Mouse (Mus musculus) layer of hippocampus, adult 2 months (tissue): ENCODE results near the gene Sec31b. TPM values are rescaled to one million over a fixed set of nuclear protein-coding genes. Genes with fewer than 3 reads are reported as not detected.

Experiments
- DNase-seq, 2 experiments: peaks; one replicate each; pipeline ENCODE4 v3.0.0; 2022; ENCODE audit warnings: low spot score in 2 of 2
- H3K27ac ChIP-seq: fragments of 200-600 bp; 2 replicates; pipeline ENCODE4 v1.8.1; 2022
- H3K4me3 ChIP-seq: fragments of 200-600 bp; 2 replicates; pipeline ENCODE4 v1.8.1; 2022; ENCODE audit warnings: mild to moderate bottlenecking
- CTCF ChIP-seq: fragments of 200-600 bp; conservative IDR thresholded peaks from 2 replicates; pipeline ENCODE4 v1.8.1; 2022; ENCODE audit warnings: antibody characterized with exemption, mild to moderate bottlenecking, moderate library complexity
- total RNA-seq, 2 experiments: library from RNA; stranded (reverse); gene quantifications; 2 replicates each; pipeline ENCODE4 v1.2.3; 2021

Gene Sec31b
- total RNA-seq, 2 experiments from 2014 or later: 0.12 to 0.67 TPM

DNA sequence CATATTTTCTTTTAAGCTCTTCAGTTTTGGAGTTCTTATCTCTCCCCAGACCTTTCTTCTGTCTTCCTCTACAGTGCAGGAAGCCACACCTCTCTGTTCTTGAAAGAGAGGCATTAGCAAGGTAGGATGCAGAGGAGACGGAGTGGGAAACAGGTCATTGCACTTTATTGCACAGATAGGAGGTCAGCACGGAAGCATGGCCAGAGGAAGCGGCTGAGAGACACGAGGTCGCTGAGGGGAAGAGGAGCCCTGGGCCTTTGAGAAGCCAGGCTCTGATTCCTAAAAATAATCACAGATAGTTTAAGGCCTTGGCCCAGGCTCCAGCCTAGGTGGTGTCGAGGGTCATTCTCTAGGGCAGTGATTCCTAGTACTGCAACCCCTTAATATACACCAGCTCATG is 29.9 kb downstream of the Sec31b start:
- TF ChIP-seq CTCF: no peak

DNA sequence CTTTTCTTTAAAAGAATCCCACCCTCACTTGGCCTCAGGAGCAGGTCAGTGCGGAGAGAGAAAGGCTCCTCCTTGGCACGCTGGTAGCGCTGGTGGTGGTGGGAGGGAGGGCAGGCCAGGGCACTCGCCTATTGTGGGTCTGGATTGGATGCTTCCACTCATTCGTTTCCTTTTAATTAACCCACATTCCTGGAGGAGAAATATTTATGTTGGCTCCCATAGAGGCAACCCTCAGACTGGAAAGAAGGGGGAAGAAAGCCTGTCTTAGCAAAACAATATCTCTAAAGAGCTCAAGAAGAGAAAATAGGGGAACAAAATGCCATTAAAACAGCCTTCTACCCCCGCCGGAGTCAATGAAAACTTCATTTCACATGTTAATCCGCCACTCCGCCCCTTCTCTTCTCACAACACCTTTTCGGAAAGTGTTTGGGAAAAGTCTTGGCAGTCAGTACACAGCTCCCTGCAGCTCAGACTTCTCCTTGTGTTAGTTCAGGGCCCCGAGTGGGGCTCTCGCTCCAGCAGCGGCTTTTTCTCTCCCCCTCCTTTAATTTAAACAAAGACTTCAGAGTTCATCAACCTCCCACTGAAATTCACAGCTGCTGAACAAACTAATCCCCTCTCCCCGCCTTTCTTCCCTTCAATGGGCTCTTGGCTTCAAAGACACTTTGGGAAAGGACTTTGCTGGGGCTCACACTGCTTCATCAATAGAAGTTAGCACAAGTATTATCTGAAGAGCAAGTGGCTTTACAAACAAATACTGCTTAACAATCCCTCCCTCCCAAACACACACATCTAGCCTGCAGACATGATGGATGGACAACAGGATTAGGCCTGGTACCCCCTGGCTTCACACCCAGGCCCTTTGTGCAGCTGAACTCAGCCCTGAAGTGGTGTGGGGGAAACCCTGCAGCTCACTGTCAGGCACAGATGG is 30.9 kb downstream of the Sec31b start:
- H3K27ac ChIP-seq: no peak overlapping the region
- peak; percentile 10; the same call in 1 of the 2 replicates for TF ChIP-seq CTCF
- no peak overlapping the region for H3K4me3 ChIP-seq
- DNase-seq: no peak

More for the DNA sequence above, 29.9 kb downstream of the Sec31b start:
- no peak for DNase-seq
- no peak overlapping the region for H3K27ac ChIP-seq
- no peak overlapping the region for H3K4me3 ChIP-seq

DNA sequence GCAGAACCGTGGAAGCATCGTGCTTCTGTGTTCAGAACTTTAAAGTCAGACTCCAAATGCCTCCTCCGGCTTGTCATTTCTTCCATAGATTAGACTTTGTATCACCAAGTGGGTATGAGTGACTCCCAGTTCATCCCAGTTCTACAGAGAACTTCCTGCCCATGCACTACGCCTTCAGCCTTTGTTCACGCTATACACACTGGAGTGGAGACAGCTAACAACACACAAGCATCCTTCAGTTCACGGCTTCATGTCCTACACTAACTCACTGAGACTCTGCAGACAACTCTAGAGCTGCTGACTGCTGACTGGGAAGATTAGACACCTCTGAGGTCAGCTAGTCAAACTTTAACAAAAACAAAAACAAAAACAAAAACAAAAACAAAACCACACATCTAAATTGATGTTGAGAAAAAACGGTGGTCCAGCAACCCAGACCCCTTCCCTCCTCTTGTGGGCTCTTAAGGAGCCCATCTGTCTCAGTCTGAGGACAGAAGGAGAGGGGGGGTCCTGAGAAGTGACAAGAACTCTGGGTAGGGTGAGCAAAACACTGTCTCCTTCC is 31.7 kb downstream of the Sec31b start:
- H3K4me3 ChIP-seq: no peak overlapping the region
- no peak for DNase-seq
- H3K27ac ChIP-seq: no peak overlapping the region
- TF ChIP-seq CTCF: no peak

DNA sequence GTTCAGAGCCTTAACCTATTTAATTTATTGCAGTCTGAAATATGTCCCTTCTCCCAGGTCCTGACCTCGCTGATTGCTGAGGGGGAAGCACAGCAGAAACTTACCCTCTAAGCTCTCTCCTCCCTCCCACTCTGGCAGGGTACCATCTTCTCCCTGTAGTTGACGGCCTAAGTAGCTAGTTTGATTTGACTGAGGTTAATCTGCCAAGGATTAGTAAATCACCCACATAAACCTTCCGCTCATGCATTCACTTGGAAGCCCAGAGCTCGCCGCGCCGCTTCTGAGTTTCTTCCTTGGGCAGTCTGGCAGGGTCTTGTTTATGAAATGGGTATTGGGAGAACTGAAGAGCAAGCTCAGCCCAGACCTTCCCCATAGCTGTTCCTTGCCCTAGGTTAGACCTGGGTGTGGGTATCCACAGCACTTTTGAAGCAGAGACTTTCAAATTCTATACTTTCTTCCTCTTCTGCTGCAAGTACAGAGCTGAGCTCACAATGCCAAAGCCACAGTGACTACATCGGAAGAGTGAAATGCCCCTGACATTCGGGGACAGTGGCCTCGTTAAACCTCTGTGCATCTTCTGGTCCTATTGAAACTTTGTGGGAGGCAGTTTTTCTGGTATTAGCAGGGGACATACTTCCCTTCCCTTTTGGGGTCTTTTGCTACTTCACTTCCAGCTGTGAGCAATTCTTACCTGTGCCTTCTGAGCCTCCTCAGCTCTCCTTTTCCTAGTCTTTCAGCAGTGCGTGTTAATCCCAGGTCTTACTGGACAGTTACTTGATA is 32.4 kb downstream of the Sec31b start:
- H3K4me3 ChIP-seq: no peak overlapping the region
- H3K27ac ChIP-seq: no peak overlapping the region
- no peak for TF ChIP-seq CTCF
- no peak for DNase-seq

DNA sequence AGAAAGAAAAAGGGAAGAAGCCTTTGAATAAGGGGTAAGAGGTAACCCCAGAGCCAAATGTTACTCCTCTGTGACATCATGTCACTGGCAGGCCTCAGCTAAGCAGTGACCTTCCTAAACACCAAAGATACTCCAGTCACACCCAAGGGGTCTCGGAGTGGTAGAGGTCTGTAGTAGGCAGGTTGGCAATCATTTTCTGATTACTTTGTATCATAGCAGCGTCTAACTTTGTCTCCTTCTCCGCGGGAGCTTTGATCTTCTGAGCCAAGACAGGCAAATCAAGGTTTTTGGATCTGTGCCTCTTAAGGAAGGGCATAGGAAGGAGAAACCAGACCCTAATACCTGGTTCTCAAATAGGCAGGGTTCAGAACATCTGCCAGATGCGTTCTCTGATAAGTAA is 33.1 kb downstream of the Sec31b start:
- TF ChIP-seq CTCF: no peak
- Histone ChIP-seq H3K27ac (no peak overlapping the region), H3K4me3 (no peak overlapping the region)
- DNase-seq: no peak

DNA sequence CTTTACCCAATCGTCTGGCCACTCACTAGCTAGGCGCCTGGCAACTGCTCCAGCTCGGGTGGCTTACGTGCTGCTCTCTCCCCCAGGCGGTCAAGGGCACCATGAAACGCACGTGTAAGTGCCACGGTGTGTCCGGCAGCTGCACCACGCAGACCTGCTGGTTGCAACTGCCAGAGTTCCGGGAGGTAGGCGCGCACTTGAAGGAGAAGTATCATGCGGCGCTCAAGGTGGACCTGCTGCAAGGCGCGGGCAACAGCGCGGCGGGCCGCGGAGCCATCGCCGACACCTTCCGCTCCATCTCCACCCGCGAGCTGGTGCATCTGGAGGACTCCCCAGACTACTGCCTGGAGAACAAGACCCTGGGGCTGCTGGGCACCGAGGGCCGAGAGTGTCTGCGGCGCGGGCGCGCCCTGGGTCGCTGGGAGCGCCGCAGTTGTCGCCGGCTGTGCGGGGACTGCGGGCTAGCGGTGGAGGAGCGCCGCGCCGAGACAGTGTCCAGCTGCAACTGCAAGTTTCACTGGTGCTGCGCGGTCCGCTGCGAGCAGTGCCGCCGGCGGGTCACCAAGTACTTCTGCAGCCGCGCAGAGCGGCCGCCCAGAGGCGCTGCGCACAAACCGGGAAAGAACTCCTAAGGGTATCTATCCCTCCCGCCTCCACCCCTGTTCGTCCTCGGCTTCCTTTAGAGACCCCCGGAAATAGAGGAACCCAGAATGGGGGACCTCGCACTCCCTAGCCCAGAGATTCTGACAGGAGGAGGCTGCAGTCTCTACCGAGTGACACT is 34.0 kb downstream of the Sec31b start:
- DNase-seq: no peak
- no peak overlapping the region for H3K27ac ChIP-seq
- TF ChIP-seq CTCF: peak; percentile 45
- H3K4me3 ChIP-seq: peak overlapping the region; percentile 46

DNA sequence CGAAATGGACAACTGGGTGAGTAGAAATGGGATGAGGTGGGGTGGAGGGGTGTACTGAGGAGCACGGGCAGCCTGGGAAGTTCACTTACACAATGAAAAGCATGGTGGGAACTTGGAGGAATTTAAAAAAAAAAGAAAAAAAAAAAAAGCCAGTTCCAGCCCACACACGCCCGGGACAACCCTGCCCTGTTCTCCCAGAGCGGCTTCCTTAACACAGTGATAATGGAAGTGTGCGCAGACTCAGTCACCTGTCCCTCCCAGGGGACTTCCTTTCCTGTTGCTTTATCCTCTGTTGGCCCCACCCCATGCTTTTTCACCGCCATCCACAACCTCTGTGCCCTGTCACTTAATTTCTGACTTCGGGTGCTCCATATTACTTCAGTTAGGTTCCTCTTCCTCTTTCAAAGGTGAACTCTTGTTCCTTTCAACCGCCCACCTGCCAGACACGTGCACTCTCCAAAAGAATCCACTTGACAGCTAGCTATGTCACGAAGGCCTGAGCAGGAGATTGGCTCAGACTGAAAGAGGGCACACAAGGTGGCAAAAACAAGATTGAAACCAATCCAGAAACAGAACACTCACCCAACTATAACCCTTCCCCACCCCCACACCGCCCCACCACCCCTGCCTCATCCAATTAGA is 35.0 kb downstream of the Sec31b start:
- TF ChIP-seq CTCF: no peak
- no peak overlapping the region for H3K27ac ChIP-seq
- no peak overlapping the region for H3K4me3 ChIP-seq
- no peak for DNase-seq

DNA sequence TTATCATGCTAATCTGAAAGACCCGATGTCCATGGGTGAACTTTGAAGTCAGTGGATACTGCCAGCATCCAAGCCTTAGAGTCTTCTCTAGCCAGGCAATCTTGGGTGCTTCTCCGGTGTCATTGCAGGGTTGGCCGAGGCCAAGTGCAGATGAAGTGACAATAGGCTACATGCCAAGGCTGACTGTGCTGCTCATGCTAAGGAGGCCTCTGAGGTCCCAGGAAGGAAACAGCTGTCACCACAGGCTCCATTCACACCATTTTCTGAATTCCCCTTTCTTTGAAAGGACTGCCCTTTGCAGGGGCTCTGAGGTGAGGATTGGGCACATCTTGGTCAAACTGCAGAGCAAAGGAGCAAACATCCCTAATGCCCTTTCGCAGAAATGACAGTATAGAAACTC is 42.9 kb downstream of the Sec31b start:
- DNase-seq: no peak
- H3K4me3 ChIP-seq: no peak overlapping the region
- H3K27ac ChIP-seq: no peak overlapping the region
- no peak for TF ChIP-seq CTCF

DNA sequence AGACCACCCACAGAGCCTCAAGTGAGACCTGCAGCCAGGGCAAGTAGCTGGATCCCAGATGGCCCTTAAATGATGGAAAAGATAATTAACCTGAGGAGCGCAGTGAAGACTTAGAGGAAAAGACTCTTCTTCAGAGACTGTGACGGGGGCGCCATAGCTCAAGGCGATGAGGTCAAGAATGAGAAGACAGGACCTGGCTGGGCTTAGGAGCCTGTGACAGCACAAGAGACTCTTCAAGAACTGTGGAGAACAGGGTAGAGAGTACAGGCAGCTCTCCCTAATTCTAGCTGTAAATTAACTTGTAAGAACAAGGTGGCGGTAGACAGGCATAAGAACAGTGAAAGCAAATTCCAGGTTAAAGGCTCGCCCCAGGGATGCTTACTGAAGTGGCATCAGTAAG is 43.7 kb downstream of the Sec31b start:
- Histone ChIP-seq H3K27ac (no peak overlapping the region), H3K4me3 (no peak overlapping the region)
- DNase-seq: no peak
- no peak for TF ChIP-seq CTCF

DNA sequence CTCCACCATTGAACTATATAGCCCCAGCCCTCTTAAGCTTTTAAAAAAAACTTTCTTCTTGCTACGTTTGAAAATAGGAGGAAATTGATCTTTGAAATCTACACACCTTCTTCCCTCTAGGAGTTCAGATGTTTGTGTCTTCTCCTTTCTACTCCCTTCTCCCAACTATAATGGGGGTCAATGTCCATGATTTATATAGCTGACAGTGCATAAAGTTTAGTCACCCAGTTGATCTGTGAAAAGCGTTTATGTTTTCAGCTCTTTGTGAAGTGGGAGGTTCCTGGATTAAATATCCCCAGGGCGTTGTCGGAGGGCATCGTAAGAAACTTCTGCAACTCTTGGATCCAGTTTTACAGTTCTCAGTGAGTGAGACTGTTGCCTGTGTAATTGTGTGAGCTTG is 45.4 kb downstream of the Sec31b start:
- DNase-seq: no peak
- Histone ChIP-seq H3K27ac (no peak overlapping the region), H3K4me3 (no peak overlapping the region)
- TF ChIP-seq CTCF: no peak

DNA sequence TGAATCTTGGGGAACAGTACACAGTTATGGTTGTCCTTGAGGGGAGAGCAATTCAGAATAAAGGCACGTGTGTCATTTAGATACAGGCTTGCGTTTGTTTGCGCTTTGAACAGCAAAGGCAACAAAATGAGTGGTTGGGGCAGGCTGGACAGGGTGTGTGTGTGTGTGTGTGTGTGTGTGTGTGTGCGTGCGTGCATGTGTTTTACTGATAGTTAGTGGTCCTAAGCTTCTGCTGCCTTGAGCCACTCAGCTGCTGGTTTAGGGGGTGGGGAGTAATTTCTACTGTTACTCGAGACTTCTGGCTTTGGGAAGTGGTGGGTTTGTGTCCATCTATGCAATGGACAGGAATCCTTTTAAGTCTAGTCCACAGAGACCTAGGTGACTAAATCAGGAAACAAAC is 46.7 kb downstream of the Sec31b start:
- no peak for DNase-seq
- H3K27ac ChIP-seq: no peak overlapping the region
- TF ChIP-seq CTCF: no peak
- H3K4me3 ChIP-seq: no peak overlapping the region

DNA sequence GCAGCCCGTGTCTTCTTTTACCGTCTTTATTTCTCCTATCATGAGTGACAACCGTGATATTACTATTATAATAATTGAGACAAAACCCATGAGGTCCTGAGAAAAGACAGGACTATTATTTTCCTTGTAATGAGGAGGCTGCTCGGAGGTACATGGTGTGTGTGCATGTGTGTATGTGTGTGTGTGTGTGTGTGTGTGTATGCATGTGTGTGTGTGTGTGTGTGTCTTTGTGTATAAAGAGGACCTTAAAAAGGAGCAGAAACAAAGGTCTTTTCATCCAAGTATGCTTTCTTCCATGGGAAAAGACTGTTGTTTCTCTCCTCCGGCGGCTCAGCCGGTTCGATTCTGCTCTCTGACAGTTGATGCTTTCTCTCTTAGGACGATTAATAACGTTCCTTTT is 48.7 kb downstream of the Sec31b start:
- Histone ChIP-seq H3K4me3 (no peak overlapping the region), H3K27ac (no peak overlapping the region)
- TF ChIP-seq CTCF: no peak
- no peak for DNase-seq

DNA sequence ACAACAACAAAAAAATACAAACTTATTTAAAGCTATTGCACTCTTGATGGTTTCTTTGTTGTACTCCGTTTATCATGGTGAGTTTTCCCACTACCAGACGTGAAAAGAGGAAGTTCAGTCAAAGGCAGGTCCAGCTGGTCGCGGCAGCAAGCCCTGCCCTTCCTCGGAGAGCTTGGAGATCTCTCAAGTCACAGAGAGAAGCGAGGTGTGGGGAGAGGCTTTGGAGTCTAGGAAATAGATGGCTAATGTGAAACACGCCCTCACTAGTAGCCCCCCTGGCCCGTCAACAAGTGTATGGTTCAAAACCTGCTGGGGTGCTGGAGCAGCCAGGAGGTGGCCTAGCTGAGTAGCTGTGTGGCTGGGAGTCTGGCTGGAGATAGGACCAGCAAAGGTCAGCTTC is 49.2 kb downstream of the Sec31b start:
- Histone ChIP-seq H3K4me3 (no peak overlapping the region), H3K27ac (no peak overlapping the region)
- no peak for TF ChIP-seq CTCF
- DNase-seq: no peak
